Mouse (Mus musculus): ENCODE data around the gene Prkra.

The Prkra gene

GRCm38 (mm10) chr2:76647883-76648570 is at the start of gene Prkra, which contains the start of gene Pjvk:
Gene Prkra (minus strand): TSS chr2:76648015.
Gene Pjvk (plus strand): TSS chr2:76648476.
- peak; percentile 70 to 75 for DNase-seq (ENCODE audit: low spot score in 2 of 2)

GRCm38 (mm10) chr2:76695290-76695689 is 47.5 kb upstream of the Prkra start:
- DNase-seq (ENCODE audit: low spot score in 2 of 2) = no peak

GRCm38 (mm10) chr2:76693765-76694164 is 46.0 kb upstream of the Prkra start:
- DNase-seq (ENCODE audit: low spot score in 2 of 2) = no peak

- DNase-seq (ENCODE audit: low spot score in 2 of 2) = no peak
Measured at GRCm38 (mm10) chr2:76690436-76691204, 42.8 kb upstream of the Prkra start.

GRCm38 (mm10) chr2:76688162-76688561 is 40.3 kb upstream of the Prkra start:
- no peak for DNase-seq (ENCODE audit: low spot score in 2 of 2)

GRCm38 (mm10) chr2:76687608-76688007 is 39.8 kb upstream of the Prkra start:
- DNase-seq (ENCODE audit: low spot score in 2 of 2) = no peak

- no peak for DNase-seq (ENCODE audit: low spot score in 2 of 2)
Measured at GRCm38 (mm10) chr2:76686986-76687385, 39.2 kb upstream of the Prkra start.

- no peak for DNase-seq (ENCODE audit: low spot score in 2 of 2)
Measured at GRCm38 (mm10) chr2:76682301-76682700, 34.5 kb upstream of the Prkra start.

- DNase-seq (ENCODE audit: low spot score in 2 of 2) = no peak
Measured at GRCm38 (mm10) chr2:76676401-76677226, 28.8 kb upstream of the Prkra start.

GRCm38 (mm10) chr2:76675949-76676348 is 28.1 kb upstream of the Prkra start:
- DNase-seq (ENCODE audit: low spot score in 2 of 2) = no peak

GRCm38 (mm10) chr2:76675451-76675850 is 27.6 kb upstream of the Prkra start:
- DNase-seq (ENCODE audit: low spot score in 2 of 2) = peak in 1 of 2 experiments; percentile 6

GRCm38 (mm10) chr2:76674725-76675427 is 27.1 kb upstream of the Prkra start, which contains the start of gene Plekha3:
Gene Plekha3 (plus strand): TSS chr2:76675281.
- peak; percentile 61 to 68 for DNase-seq (ENCODE audit: low spot score in 2 of 2)

- peak; percentile 27 to 41 for DNase-seq (ENCODE audit: low spot score in 2 of 2)
Measured at GRCm38 (mm10) chr2:76673472-76674081, 25.8 kb upstream of the Prkra start.

GRCm38 (mm10) chr2:76672966-76673392 is 25.2 kb upstream of the Prkra start, which contains the start of gene Fkbp7:
Gene Fkbp7 (minus strand): TSS chr2:76673116.
- peak; percentile 74 to 80 for DNase-seq (ENCODE audit: low spot score in 2 of 2)

- no peak for DNase-seq (ENCODE audit: low spot score in 2 of 2)
Measured at GRCm38 (mm10) chr2:76672134-76672745, 24.4 kb upstream of the Prkra start.

GRCm38 (mm10) chr2:76671641-76672040 is 23.8 kb upstream of the Prkra start:
- no peak for DNase-seq (ENCODE audit: low spot score in 2 of 2)

GRCm38 (mm10) chr2:76667200-76667599 is 19.4 kb upstream of the Prkra start:
- no peak for DNase-seq (ENCODE audit: low spot score in 2 of 2)

GRCm38 (mm10) chr2:76665531-76665930 is 17.7 kb upstream of the Prkra start:
- DNase-seq (ENCODE audit: low spot score in 2 of 2) = no peak

- no peak for DNase-seq (ENCODE audit: low spot score in 2 of 2)
Measured at GRCm38 (mm10) chr2:76659419-76659818, 11.6 kb upstream of the Prkra start.

- no peak for DNase-seq (ENCODE audit: low spot score in 2 of 2)
Measured at GRCm38 (mm10) chr2:76658551-76658950, 10.7 kb upstream of the Prkra start.

Data from spleen, postnatal 14 days (tissue).